In genomic region chr11:50622238-50622726, GRCm38 (mm10) we compare ENCODE assay signal across 8 mouse cellular contexts. TPM values are rescaled to one million over a fixed set of nuclear protein-coding genes. Genes with fewer than 3 reads are reported as not detected.
DNase-seq lines count a peak whose midpoint lies in the region; ATAC-seq and TF ChIP-seq lines count a peak whose summit lies in the region.

No protein-coding gene starts in this region.

- H3K27me3 ChIP-seq in heart, embryonic 12.5 days (replicated peaks): peaks cover 4% of the 10 kb centered on the region; the same call in 1 of the 2 replicates
- H3K27me3 ChIP-seq in small intestine, adult 2 months (ENCODE audit: control insufficient read depth, insufficient read depth, low read length): no peaks in the 10 kb centered on the region

- 37% methylated on average over 15 of the region's 15 CpGs for WGBS in heart, embryonic 12.5 days
- 46% methylated on average over 15 of the region's 15 CpGs for WGBS in small intestine, adult 2 months

- peaks cover 3% of the 10 kb centered on the region; the same call in 1 of the 2 replicates for H3K36me3 ChIP-seq in heart, embryonic 12.5 days
- H3K36me3 ChIP-seq in small intestine, adult 2 months (ENCODE audit: control insufficient read depth, insufficient read depth, low read length): no peaks in the 10 kb centered on the region

- H3K9me3 ChIP-seq in heart, embryonic 12.5 days (replicated peaks): no peaks in the 10 kb centered on the region

- no peak for TF ChIP-seq POLR2A in small intestine, adult 2 months (IDR thresholded peaks at IDR 0.05; ENCODE audit: low read depth, low read length)

- no peak overlapping the region for H3K4me3 ChIP-seq in heart, embryonic 12.5 days
- peak overlapping the region; percentile 25 for H3K4me3 ChIP-seq in small intestine, adult 2 months (ENCODE audit: low read depth, low read length)

- H3K9ac ChIP-seq in heart, embryonic 12.5 days: no peak overlapping the region

- TF ChIP-seq CTCF in small intestine, adult 2 months (IDR thresholded peaks at IDR 0.05; ENCODE audit: extremely low read depth, insufficient read length, insufficient replicate concordance, low read depth, low read length): no peak

- peak; percentile 58 for ATAC-seq in heart, embryonic 12.5 days (ENCODE audit: insufficient number of reproducible peaks, low FRiP score)

- H3K4me1 ChIP-seq in heart, embryonic 12.5 days (replicated peaks): peaks cover 15% of the 10 kb centered on the region; the same call in 1 of the 2 replicates
- H3K4me1 ChIP-seq in small intestine, adult 2 months (ENCODE audit: control insufficient read depth, insufficient read depth, insufficient read length, low read length): no peaks in the 10 kb centered on the region

- peak overlapping the region; percentile 40 for H3K4me2 ChIP-seq in heart, embryonic 12.5 days

- peak overlapping the region; percentile 29; the same call in 1 of the 2 replicates for H3K27ac ChIP-seq in heart, embryonic 12.5 days (ENCODE audit: poor library complexity, severe bottlenecking)
- H3K27ac ChIP-seq in small intestine, adult 2 months (ENCODE audit: insufficient read depth, low read depth, low read length): peak overlapping the region; percentile 45; the same call in 1 of the 2 replicates

- peak; percentile 94 for DNase-seq in NIH3T3 (ENCODE audit: low read depth)
- DNase-seq in embryo, embryonic 10.5 days (ENCODE audit: low spot score): peak; percentile 79
- DNase-seq in kidney, postnatal 36 days: peak; percentile 55 to 59
- no peak for DNase-seq in right cerebral cortex, adult 2 months (ENCODE audit: low spot score in 2 of 2)
- DNase-seq in frontal cortex, postnatal 14 days (ENCODE audit: low spot score in 2 of 2): no peak
- DNase-seq in layer of hippocampus, postnatal 36 days: no peak

RNA-seq across cellular contexts. Expression of gene Adamts2, which starts 20.4 kb away (rescaled TPM):
- polyA plus RNA-seq in heart, embryonic 12.5 days (2016; fragmentation: Nextera tagmentation; extraction: Ambion mirVana): 7.4 and 7.5 TPM in 2 replicates
- polyA plus RNA-seq in small intestine, adult 2 months (2012; rRNA removed): 2.6 and 3.5 TPM in 2 replicates
- 10 to 100 TPM; 15.7 to 15.9 TPM for total RNA-seq in layer of hippocampus, postnatal 36 days (2021)

Comparison
In these comparisons a context has a peak if more than half of its experiments do, and no peak if none do; other contexts are left out.
1. DNase-seq: peak in NIH3T3 (single experiment), embryo, embryonic 10.5 days (single experiment) and kidney, postnatal 36 days (2 of 2); none in right cerebral cortex, adult 2 months (0 of 2), frontal cortex, postnatal 14 days (0 of 2) and layer of hippocampus, postnatal 36 days (0 of 2).